Mouse (Mus musculus) hindbrain, embryonic 11.5 days (tissue): ENCODE measurements around the gene Atp10b. TPM values are rescaled to one million over a fixed set of nuclear protein-coding genes. Genes with fewer than 3 reads are reported as not detected.

ENCODE experiments used
- ATAC-seq: fragments of 200-750 bp; cut with Nextera tagmentation; 2 replicates; pipeline ENCODE4 v1.8.0; 2017; ENCODE audit warnings: mild to moderate bottlenecking, moderate TSS enrichment, moderate library complexity; ENCODE audit not compliant: low FRiP score
- DNase-seq: peaks from one replicate; pipeline ENCODE4 v3.0.0-alpha.2; 2015; ENCODE audit warnings: low spot score
- H3K27ac ChIP-seq: fragments of 300-500 bp; sonication (generic); 2 replicates; pipeline ENCODE4 v1.5.1; 2014; ENCODE audit warnings: mild to moderate bottlenecking, low read depth, low read length
- H3K27me3 ChIP-seq: fragments of 300-500 bp; sonication (generic); 2 replicates; pipeline ENCODE4 v1.6.1; 2014; ENCODE audit warnings: mild to moderate bottlenecking, low read length, moderate library complexity, mixed read lengths; ENCODE audit not compliant: control insufficient read depth, insufficient read depth
- H3K36me3 ChIP-seq: fragments of 300-500 bp; sonication (generic); 2 replicates; pipeline ENCODE4 v1.6.1; 2014; ENCODE audit warnings: mild to moderate bottlenecking, low read length, moderate library complexity, mixed read lengths; ENCODE audit not compliant: control insufficient read depth, insufficient read depth
- H3K4me1 ChIP-seq: fragments of 300-500 bp; sonication (generic); replicated peaks from 2 replicates; pipeline ENCODE4 v1.6.1; 2014; ENCODE audit warnings: low read length, mixed read lengths; ENCODE audit not compliant: control insufficient read depth, insufficient read depth
- H3K4me2 ChIP-seq: fragments of 300-500 bp; sonication (generic); replicated peaks from 2 replicates; pipeline ENCODE4 v1.6.1; 2014; ENCODE audit warnings: mild to moderate bottlenecking, low read depth, low read length
- H3K4me3 ChIP-seq: fragments of 300-500 bp; sonication (generic); 2 replicates; pipeline ENCODE4 v1.5.1; 2014; ENCODE audit warnings: low read depth, low read length
- H3K9ac ChIP-seq: fragments of 300-500 bp; sonication (generic); 2 replicates; pipeline ENCODE4 v1.6.1; 2014; ENCODE audit warnings: low read depth, low read length
- H3K9me3 ChIP-seq: fragments of 300-500 bp; sonication (generic); 2 replicates; pipeline ENCODE4 v1.6.1; 2016; ENCODE audit warnings: low read length; ENCODE audit not compliant: control insufficient read depth
- WGBS: fragments of 180-500 bp; shearing (Covaris S2); extraction: QIAGEN DNeasy Blood & Tissue Kit; methylation state at CpG from one replicate; pipeline ENCODE4 v1.1.7; 2014; 5-methylcytosine and 5-hydroxymethylcytosine counted together
- polyA plus RNA-seq: library from polyadenylated mRNA; unstranded; fragments of >200 nt; fragmentation: Nextera tagmentation; extraction: Ambion mirVana; gene quantifications from 2 replicates; pipeline ENCODE4 v1.2.1, GENCODE M21; 2014

The Atp10b gene
- polyA plus RNA-seq, 1 experiment from 2014 or later, result 0.71 TPM

DNA sequence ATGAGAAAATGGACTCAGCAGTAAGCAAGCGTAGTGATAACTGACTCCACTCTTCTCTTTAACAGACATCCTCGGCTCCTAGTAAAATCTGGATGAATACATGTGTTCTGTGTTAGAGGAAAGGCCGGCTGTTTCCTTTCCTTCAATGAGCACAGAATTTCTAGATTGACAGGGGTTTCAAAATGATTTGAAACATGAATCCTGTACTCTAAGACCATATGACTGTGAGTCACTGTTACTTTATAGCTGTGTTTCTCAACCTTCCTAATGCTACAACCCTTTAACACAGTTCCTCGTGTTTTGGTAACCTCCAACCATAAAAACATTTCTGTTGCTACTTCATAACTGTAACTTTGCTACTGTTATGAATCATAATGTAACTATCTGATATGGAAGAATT, 33.8 kb downstream of the Atp10b start:
- H3K4me2 ChIP-seq, result no peak overlapping the region
- no peak for ATAC-seq

DNA sequence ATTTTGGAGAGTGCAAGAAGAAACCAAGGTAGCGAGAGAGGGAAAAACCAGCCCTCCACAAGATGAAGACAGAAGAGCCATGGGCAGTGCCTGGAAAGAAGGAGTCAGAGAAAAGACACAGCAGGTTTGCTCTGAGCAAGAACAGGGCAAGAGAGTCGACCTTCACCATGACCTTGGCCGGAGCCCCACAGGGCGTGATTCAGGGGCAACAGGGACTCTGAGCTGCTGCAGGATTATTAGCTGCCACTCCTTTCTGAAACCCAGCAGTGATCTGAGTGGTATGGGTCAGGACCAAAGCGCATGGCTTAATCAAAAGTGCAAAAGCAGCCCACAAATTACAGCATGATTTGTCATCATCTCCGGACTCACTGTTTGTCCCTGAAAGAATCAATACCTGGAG, 36.6 kb downstream of the Atp10b start:
- no peak for ATAC-seq
- Histone ChIP-seq H3K27me3 (no peaks in the 10 kb centered on the region), H3K4me1 (no peaks in the 10 kb centered on the region), H3K4me2 (no peak overlapping the region), H3K9me3 (no peaks in the 10 kb centered on the region), H3K4me3 (no peak overlapping the region), H3K36me3 (no peaks in the 10 kb centered on the region), H3K27ac (no peak overlapping the region), H3K9ac (no peak overlapping the region)
- no peak for DNase-seq
- WGBS, result 66% methylated on average over 6 of the region's 6 CpGs

More for the DNA sequence above, 33.8 kb downstream of the Atp10b start:
- Histone ChIP-seq H3K9me3 (no peaks in the 10 kb centered on the region), H3K27ac (no peak overlapping the region), H3K4me3 (no peak overlapping the region), H3K4me1 (no peaks in the 10 kb centered on the region), H3K27me3 (no peaks in the 10 kb centered on the region), H3K9ac (no peak overlapping the region), H3K36me3 (no peaks in the 10 kb centered on the region)
- no peak for DNase-seq
- WGBS, result 72% methylated on average over 4 of the region's 4 CpGs

DNA sequence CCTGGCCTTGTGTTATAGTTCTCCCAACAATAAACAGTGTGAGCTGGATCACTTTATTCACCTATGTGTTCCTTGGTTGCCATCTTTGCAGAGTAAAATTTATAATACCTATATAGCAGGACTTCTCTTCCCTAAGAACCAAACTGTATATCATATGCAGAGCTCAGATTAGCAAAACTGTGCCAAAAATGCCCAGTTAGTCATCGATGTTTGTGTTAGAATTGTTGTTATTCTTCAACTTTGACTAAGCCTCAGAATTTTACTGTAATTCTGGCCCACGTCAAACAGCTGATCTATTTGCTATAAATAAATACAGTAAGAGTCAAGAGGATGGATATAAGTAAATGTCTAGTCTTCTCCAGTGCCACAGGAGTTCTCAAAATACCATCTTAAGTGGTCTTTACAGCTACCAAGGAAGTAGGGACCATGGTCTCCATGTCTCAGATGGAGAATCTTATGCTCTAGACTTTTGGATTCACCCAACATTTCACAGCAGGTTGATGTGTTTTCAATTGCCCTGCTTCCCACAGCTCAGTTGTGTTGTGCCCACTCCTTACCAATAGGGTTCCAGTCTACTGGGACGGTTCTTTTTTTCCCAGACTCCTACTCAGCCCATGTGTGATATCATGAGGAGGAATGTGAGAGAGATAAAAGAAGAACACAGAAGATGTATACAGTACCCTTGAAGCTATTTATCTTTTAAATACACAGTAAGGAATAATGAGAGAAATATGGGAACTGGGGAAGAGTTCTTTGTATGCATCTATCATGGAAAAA, 40.3 kb downstream of the Atp10b start:
- ATAC-seq, result no peak
- 94% methylated on average over 3 of the region's 3 CpGs for WGBS
- no peak overlapping the region for H3K27ac ChIP-seq

DNA sequence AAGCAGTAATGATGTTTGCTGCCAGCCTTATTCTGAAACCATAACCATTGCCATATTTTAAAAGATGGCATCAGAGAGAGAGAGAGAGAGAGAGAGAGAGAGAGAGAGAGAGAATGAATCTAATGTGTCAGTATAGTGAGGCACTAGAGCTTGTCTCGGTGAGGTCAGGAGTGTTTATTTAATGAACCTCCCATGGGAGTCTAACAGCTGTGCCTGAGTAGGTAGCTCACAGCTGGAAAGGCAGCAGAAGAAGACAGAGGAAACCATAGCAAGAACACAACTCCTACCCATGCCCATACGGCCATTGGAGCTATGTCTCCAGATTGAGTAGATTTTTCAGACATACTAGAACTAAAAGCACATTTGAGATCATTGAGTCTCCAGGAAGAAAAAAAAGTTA, 49.1 kb downstream of the Atp10b start:
- no peak overlapping the region for H3K27ac ChIP-seq
- no peaks in the 10 kb centered on the region for H3K36me3 ChIP-seq
- no peaks in the 10 kb centered on the region for H3K9me3 ChIP-seq
- H3K4me3 ChIP-seq, result no peak overlapping the region
- H3K4me2 ChIP-seq, result no peak overlapping the region
- no peaks in the 10 kb centered on the region for H3K4me1 ChIP-seq
- no peak for ATAC-seq
- WGBS, result 77% methylated on average over 2 of the region's 2 CpGs
- no peak for DNase-seq
- no peak overlapping the region for H3K9ac ChIP-seq
- no peaks in the 10 kb centered on the region for H3K27me3 ChIP-seq

More for the DNA sequence above, 40.3 kb downstream of the Atp10b start:
- H3K4me2 ChIP-seq, result no peak overlapping the region
- H3K9ac ChIP-seq, result no peak overlapping the region
- no peaks in the 10 kb centered on the region for H3K4me1 ChIP-seq
- H3K36me3 ChIP-seq, result no peaks in the 10 kb centered on the region
- H3K4me3 ChIP-seq, result no peak overlapping the region
- H3K9me3 ChIP-seq, result no peaks in the 10 kb centered on the region
- DNase-seq, result no peak
- no peaks in the 10 kb centered on the region for H3K27me3 ChIP-seq

DNA sequence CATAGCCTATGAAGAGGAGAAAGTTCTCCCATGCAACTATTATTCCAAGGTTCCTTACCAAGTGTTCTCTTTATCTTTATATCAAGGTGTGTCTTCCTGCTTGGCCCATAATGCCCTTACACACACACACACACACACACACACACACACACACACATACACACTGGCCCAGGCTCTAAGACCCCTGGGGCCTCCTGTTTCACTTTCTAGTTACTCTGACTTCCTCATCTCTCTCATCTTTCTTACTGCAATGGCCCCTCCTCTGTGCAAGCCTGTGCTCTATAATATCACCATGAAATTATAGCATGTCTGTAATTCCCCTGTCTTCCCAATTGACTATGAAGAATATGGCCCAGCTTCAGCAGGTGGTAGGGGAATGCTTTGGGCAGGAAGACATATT, 49.7 kb downstream of the Atp10b start:
- Histone ChIP-seq H3K9me3 (no peaks in the 10 kb centered on the region), H3K27me3 (no peaks in the 10 kb centered on the region), H3K4me2 (no peak overlapping the region), H3K27ac (no peak overlapping the region), H3K36me3 (no peaks in the 10 kb centered on the region), H3K4me3 (no peak overlapping the region), H3K9ac (no peak overlapping the region), H3K4me1 (no peaks in the 10 kb centered on the region)
- ATAC-seq, result no peak
- no peak for DNase-seq

DNA sequence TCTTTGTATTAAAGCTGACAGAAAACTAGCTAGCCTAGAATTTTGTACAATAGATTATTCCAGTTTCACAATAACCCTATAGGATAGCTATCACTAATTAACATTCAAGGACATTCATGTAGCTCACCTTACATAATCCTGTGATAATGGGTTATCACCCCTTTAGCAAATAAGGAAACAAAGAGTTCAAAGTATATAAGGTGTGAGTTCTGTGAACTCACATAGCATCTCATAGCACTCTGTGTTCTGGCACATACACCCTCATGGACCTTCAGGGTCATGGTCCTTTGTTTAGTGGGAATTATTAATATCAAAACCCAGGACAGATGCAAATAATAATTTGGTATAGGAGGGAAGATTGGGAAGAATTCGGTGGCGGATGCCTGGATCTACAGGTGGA, 50.4 kb downstream of the Atp10b start:
- no peak for DNase-seq
- Histone ChIP-seq H3K4me3 (no peak overlapping the region), H3K27ac (no peak overlapping the region), H3K9me3 (no peaks in the 10 kb centered on the region), H3K27me3 (no peaks in the 10 kb centered on the region), H3K36me3 (no peaks in the 10 kb centered on the region), H3K9ac (no peak overlapping the region), H3K4me2 (no peak overlapping the region), H3K4me1 (no peaks in the 10 kb centered on the region)
- WGBS, result 96% methylated on average over 2 of the region's 2 CpGs
- ATAC-seq, result no peak

- Histone ChIP-seq H3K4me3 (no peak overlapping the region), H3K27ac (no peak overlapping the region), H3K9ac (no peak overlapping the region), H3K9me3 (no peaks in the 10 kb centered on the region), H3K4me1 (no peaks in the 10 kb centered on the region), H3K4me2 (no peak overlapping the region), H3K36me3 (no peaks in the 10 kb centered on the region), H3K27me3 (no peaks in the 10 kb centered on the region)
- no peak for DNase-seq
- 86% methylated on average over 3 of the region's 3 CpGs for WGBS
- no peak for ATAC-seq
Measured at GRCm38 (mm10) chr11:43203580-43203979, 53.9 kb downstream of the Atp10b start.

GRCm38 (mm10) chr11:43213134-43213533, 63.5 kb downstream of the Atp10b start:
- no peak overlapping the region for H3K4me3 ChIP-seq
- H3K4me1 ChIP-seq, result no peaks in the 10 kb centered on the region
- H3K27ac ChIP-seq, result no peak overlapping the region
- ATAC-seq (no peak), DNase-seq (peak; percentile 41)
- WGBS, result 41% methylated on average over 1 of the region's 1 CpGs
- H3K9ac ChIP-seq, result no peak overlapping the region
- H3K27me3 ChIP-seq, result no peaks in the 10 kb centered on the region
- H3K9me3 ChIP-seq, result no peaks in the 10 kb centered on the region
- no peak overlapping the region for H3K4me2 ChIP-seq
- no peaks in the 10 kb centered on the region for H3K36me3 ChIP-seq

- DNase-seq, result no peak
- H3K4me3 ChIP-seq, result no peak overlapping the region
- no peaks in the 10 kb centered on the region for H3K4me1 ChIP-seq
- 85% methylated on average over 1 of the region's 1 CpGs for WGBS
- H3K4me2 ChIP-seq, result no peak overlapping the region
- H3K9ac ChIP-seq, result no peak overlapping the region
- 0 out of 2 replicates have a peak, but pooled peaks have one; percentile 25 for ATAC-seq
- H3K27me3 ChIP-seq, result no peaks in the 10 kb centered on the region
- no peaks in the 10 kb centered on the region for H3K36me3 ChIP-seq
- no peaks in the 10 kb centered on the region for H3K9me3 ChIP-seq
- no peak overlapping the region for H3K27ac ChIP-seq
Measured at GRCm38 (mm10) chr11:43213740-43214139, 64.1 kb downstream of the Atp10b start.
